Mouse (Mus musculus): Measurements from ENCODE around the gene Ephb1. TPM values are rescaled to one million over a fixed set of nuclear protein-coding genes. Genes with fewer than 3 reads are reported as not detected.

The Ephb1 gene
- total and polyA plus RNA-seq, 2 experiments = under 0.01 to 0.05 TPM

DNA sequence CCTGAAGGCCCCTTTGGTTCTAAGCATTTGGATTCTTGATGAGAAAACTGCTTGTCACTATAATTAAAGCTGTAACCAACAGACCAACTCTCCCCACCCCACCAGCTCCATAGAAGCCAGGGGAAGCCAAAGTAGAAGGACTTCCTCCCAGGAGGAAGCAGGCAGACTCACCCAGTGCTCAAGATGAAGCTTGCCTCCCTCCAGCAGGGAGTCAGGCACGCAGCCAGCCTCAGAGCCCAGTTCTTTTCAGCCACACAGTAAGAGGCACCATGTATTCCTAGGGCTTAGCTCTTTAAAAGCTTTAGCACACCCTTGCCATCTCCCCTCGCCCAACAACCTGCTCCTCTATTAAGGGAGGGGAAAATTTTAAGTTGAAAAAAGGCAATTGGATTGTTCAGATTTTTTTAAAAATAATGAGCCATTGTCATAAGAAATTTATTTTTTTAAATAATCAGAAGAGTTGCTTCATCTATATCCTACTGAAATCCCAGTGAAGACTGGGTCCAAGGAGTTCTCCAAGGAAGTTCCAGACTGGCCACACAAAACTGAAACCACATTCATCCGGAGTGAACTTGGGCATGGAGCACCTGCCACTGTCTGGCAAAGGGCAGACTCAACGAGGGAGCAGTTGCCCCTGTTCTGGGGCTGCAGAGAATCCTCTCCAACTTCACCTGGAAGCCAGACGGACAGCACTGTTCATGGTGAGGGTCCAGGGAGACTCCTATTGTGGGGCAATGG, 81.6 kb downstream of the Ephb1 start:
- 64% methylated on average over 5 of the region's 5 CpGs for WGBS
- H3K36me3 ChIP-seq (ENCODE audit: control insufficient read depth, insufficient read depth, low read length) = no peaks in the 10 kb centered on the region
- no peaks in the 10 kb centered on the region for H3K79me2 ChIP-seq (ENCODE audit: control insufficient read depth, insufficient read depth, low read length)
- no peak overlapping the region for H3K4me3 ChIP-seq (ENCODE audit: insufficient read depth, low read depth, low read length)
- DNase-seq (ENCODE audit: extremely low read depth, low read depth, low spot score) = no peak
- H3K27ac ChIP-seq (replicated peaks; ENCODE audit: insufficient read depth, low read depth, low read length) = no peak overlapping the region
- H3K4me1 ChIP-seq (ENCODE audit: control insufficient read depth, insufficient read depth, low read length) = no peaks in the 10 kb centered on the region
- TF ChIP-seq CTCF (IDR thresholded peaks at IDR 0.05; ENCODE audit: low read depth, low read length) (no peak), POLR2A (IDR thresholded peaks at IDR 0.05; ENCODE audit: extremely low read depth, insufficient read depth, low read length) (no peak)
- no peak overlapping the region for H3K9ac ChIP-seq (ENCODE audit: low read depth, low read length)
- H3K27me3 ChIP-seq (ENCODE audit: control insufficient read depth, insufficient read depth, low read length) = no peaks in the 10 kb centered on the region

DNA sequence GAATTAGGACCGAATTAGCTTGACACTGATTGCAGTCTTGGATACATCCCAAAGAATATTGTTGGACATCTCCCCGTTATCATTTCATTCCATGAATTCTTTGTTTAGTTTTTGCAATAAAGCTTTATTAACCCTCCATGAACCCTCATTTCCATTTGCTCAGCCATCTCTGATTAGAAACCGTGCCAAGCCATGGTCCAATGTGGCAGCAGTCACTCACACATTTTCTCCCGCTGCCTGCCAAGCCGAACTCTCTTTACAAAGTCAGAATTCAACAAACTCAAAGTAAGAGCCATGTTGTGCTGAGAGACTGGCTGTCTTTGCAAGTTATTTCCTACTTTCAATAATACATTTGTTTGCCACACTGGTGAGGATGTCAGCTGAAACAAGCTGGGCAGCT, 84.0 kb downstream of the Ephb1 start:
- 0 out of 2 replicates have a peak, but pooled peaks cover 2% of the 10 kb centered on the region for H3K27me3 ChIP-seq (ENCODE audit: control insufficient read depth, insufficient read depth, low read length)
- no peaks in the 10 kb centered on the region for H3K4me1 ChIP-seq (ENCODE audit: control insufficient read depth, insufficient read depth, low read length)
- WGBS = 77% methylated on average over 5 of the region's 5 CpGs
- no peak for TF ChIP-seq POLR2A (IDR thresholded peaks at IDR 0.05; ENCODE audit: extremely low read depth, insufficient read depth, low read length)
- TF ChIP-seq CTCF (IDR thresholded peaks at IDR 0.05; ENCODE audit: low read depth, low read length) = no peak
- no peaks in the 10 kb centered on the region for H3K36me3 ChIP-seq (ENCODE audit: control insufficient read depth, insufficient read depth, low read length)
- DNase-seq (ENCODE audit: extremely low read depth, low read depth, low spot score) = peak; percentile 15
- no peak overlapping the region for H3K27ac ChIP-seq (replicated peaks; ENCODE audit: insufficient read depth, low read depth, low read length)
- H3K9ac ChIP-seq (ENCODE audit: low read depth, low read length) = no peak overlapping the region
- H3K79me2 ChIP-seq (ENCODE audit: control insufficient read depth, insufficient read depth, low read length) = no peaks in the 10 kb centered on the region
- no peak overlapping the region for H3K4me3 ChIP-seq (ENCODE audit: insufficient read depth, low read depth, low read length)

DNA sequence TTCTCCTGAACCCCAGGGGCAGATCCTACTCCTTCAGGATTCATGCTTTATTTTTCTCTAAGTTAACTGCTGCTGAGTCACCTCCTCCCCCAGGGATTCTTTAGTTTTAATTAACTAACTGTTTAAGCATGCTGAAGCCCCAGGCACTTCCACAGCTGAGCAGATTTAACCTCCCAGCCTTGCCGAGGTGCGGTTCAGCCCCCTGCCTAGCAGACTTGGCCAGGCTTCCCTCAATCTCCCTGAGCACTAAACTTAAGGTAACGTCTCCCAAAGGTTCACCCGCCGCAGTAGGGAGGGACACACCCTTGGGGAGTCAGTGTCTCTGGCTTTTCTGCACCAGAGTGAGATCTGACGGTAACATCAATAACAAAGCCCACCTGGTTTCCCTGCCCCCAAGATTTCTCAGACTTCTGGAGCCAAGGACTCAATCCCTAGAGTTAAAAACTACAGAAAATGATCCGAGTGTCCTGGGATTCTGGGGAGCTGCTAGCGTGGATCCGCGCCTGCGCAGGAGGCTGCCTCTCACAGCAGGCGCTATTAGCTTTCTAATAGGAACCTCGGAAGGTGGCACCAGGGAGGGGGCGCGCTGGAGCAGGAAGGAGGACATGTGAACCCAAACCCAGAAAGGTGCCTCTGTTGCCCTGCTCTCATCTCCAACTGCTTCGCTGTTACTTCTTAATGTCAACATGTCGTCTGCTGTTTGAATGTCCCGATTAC, 87.0 kb downstream of the Ephb1 start:
- H3K4me3 ChIP-seq (ENCODE audit: insufficient read depth, low read depth, low read length) = no peak overlapping the region; the same call in 1 of the 2 replicates
- 3% methylated on average over 18 of the region's 18 CpGs for WGBS
- no peak for DNase-seq (ENCODE audit: extremely low read depth, low read depth, low spot score)

DNA sequence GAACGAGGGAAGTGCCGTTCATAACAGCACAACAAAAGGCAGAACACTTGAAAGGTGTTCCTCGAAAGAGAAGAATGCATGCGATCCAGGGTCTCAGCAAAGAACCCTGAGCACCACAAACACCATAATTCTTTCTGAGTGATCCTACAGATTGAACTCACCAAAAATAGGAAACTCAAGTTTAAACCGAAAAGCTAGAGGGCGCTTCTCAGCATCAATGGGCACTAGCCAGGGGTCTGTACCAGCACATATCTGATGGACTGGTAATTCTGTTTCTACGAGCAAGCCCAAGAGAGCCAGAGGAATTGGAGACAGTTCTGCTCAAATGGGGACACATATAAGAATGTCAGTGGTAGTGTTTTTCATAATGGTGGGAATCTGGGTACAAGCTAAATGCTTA, 90.7 kb downstream of the Ephb1 start:
- H3K4me3 ChIP-seq (ENCODE audit: insufficient read depth, low read depth, low read length) = no peak overlapping the region
- no peak overlapping the region for H3K9ac ChIP-seq (ENCODE audit: low read depth, low read length)
- no peak for DNase-seq (ENCODE audit: extremely low read depth, low read depth, low spot score)
- WGBS = 66% methylated on average over 7 of the region's 7 CpGs
- no peak for TF ChIP-seq CTCF (IDR thresholded peaks at IDR 0.05; ENCODE audit: low read depth, low read length)
- TF ChIP-seq POLR2A (IDR thresholded peaks at IDR 0.05; ENCODE audit: extremely low read depth, insufficient read depth, low read length) = no peak
- 0 out of 2 replicates have a peak, but pooled peaks cover 2% of the 10 kb centered on the region for H3K27me3 ChIP-seq (ENCODE audit: control insufficient read depth, insufficient read depth, low read length)
- H3K27ac ChIP-seq (replicated peaks; ENCODE audit: insufficient read depth, low read depth, low read length) = no peak overlapping the region
- H3K36me3 ChIP-seq (ENCODE audit: control insufficient read depth, insufficient read depth, low read length) = no peaks in the 10 kb centered on the region
- no peaks in the 10 kb centered on the region for H3K4me1 ChIP-seq (ENCODE audit: control insufficient read depth, insufficient read depth, low read length)
- H3K79me2 ChIP-seq (ENCODE audit: control insufficient read depth, insufficient read depth, low read length) = no peaks in the 10 kb centered on the region

More for the DNA sequence above, 87.0 kb downstream of the Ephb1 start:
- Histone ChIP-seq H3K36me3 (ENCODE audit: control insufficient read depth, insufficient read depth, low read length) (no peaks in the 10 kb centered on the region), H3K4me1 (ENCODE audit: control insufficient read depth, insufficient read depth, low read length) (no peaks in the 10 kb centered on the region), H3K27ac (replicated peaks; ENCODE audit: insufficient read depth, low read depth, low read length) (no peak overlapping the region), H3K9ac (ENCODE audit: low read depth, low read length) (no peak overlapping the region), H3K79me2 (ENCODE audit: control insufficient read depth, insufficient read depth, low read length) (no peaks in the 10 kb centered on the region), H3K27me3 (ENCODE audit: control insufficient read depth, insufficient read depth, low read length) (0 out of 2 replicates have a peak, but pooled peaks cover 2% of the 10 kb centered on the region)
- TF ChIP-seq CTCF (IDR thresholded peaks at IDR 0.05; ENCODE audit: low read depth, low read length) = no peak
- TF ChIP-seq POLR2A (IDR thresholded peaks at IDR 0.05; ENCODE audit: extremely low read depth, insufficient read depth, low read length) = no peak

DNA sequence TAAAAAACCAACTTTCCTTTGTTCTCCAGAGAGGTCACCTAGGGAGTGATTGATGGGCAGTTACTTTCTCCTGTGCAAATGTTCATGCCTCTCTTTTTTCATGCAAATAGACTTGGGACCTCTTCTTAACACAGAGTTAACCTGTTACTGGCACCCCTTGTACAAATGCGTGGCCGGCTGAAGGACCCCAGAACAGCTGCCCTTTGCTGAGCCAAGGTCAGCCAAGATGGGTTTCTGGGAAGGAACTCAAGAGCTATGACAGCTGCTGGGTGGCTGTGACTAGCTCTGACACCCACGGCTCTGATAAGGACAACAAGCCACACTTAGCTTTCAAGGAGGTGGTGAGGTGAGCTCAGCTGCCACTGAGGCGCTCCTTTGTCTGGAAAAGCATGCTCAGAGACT, 92.4 kb downstream of the Ephb1 start:
- no peak for DNase-seq (ENCODE audit: extremely low read depth, low read depth, low spot score)
- WGBS = 24% methylated on average over 4 of the region's 4 CpGs
- H3K4me3 ChIP-seq (ENCODE audit: insufficient read depth, low read depth, low read length) = no peak overlapping the region
- no peak overlapping the region for H3K27ac ChIP-seq (replicated peaks; ENCODE audit: insufficient read depth, low read depth, low read length)
- no peaks in the 10 kb centered on the region for H3K79me2 ChIP-seq (ENCODE audit: control insufficient read depth, insufficient read depth, low read length)
- H3K27me3 ChIP-seq (ENCODE audit: control insufficient read depth, insufficient read depth, low read length) = no peaks in the 10 kb centered on the region
- TF ChIP-seq CTCF (IDR thresholded peaks at IDR 0.05; ENCODE audit: low read depth, low read length) (no peak), POLR2A (IDR thresholded peaks at IDR 0.05; ENCODE audit: extremely low read depth, insufficient read depth, low read length) (no peak)
- H3K36me3 ChIP-seq (ENCODE audit: control insufficient read depth, insufficient read depth, low read length) = no peaks in the 10 kb centered on the region
- no peaks in the 10 kb centered on the region for H3K4me1 ChIP-seq (ENCODE audit: control insufficient read depth, insufficient read depth, low read length)
- H3K9ac ChIP-seq (ENCODE audit: low read depth, low read length) = no peak overlapping the region
